Mouse (Mus musculus) cerebellum, postnatal 10 days (tissue): ENCODE measurements around the gene Map7d1.
"Not testable (repeated sequence)": the region's sequence is repeated elsewhere in the genome, so short reads cannot be mapped to it uniquely, and the experiment has no call there.

Experiments
- DNase-seq, 2 experiments: peaks; one replicate each; pipeline ENCODE4 v3.0.0; 2021; ENCODE audit warnings: mixed read lengths in 2 of 2

Gene Map7d1

DNA sequence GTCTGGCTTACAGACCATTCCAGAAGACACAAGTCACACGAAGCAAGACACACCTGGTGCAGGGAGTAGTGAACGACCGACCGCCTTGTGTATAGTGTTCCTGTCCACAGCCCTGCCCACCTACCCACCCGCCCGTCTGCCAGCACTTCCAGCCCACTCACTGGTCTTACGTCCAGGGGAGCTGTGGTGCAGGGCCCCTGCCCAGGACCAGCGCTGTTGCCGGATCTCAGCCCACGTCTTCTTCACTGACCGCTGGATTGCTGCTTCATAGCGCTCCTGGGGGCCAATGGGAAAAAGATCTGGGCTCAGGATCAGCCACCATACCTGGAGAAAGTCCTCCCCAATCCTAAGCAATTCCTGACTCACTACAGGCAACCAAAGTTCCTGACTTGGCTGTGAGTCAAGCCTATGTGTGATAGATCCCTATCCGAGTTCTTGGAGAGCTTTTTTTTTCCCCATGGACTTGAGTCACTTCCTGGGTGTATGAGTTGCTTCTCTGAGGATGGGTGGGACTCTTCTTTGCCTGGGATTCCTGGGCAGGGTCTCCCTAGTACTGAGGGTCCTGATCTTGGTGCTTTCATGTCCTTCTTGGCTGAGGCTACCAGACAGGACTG is 16.2 kb downstream of the Map7d1 start:
- DNase-seq = no peak

DNA sequence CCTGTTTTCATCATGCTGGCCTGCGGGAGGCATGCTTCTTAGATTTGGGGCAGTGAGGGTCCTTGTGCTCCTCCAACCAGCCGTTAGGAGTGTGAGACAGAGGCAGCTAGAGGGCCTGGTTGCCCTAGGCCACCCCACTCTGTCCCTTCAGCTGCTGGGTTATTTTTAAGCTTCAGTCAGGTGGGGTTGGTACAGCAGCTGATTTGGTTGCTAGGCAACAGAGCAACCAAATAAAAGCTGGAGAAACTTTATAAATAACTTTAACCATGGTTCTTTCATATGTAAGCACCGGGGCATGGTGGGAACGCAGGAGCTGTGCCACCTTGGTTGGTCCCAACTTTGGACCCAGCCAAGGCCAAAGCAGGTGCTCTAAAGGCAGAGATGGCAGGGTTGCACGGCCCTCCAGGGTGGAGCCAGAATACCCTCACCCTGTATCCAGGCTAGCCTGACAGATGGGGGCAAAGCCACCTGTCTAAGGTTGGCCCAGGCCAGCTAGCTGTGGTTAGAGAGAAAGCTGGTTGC is 18.4 kb downstream of the Map7d1 start:
- peak in 1 of 2 experiments; percentile 8 for DNase-seq

DNA sequence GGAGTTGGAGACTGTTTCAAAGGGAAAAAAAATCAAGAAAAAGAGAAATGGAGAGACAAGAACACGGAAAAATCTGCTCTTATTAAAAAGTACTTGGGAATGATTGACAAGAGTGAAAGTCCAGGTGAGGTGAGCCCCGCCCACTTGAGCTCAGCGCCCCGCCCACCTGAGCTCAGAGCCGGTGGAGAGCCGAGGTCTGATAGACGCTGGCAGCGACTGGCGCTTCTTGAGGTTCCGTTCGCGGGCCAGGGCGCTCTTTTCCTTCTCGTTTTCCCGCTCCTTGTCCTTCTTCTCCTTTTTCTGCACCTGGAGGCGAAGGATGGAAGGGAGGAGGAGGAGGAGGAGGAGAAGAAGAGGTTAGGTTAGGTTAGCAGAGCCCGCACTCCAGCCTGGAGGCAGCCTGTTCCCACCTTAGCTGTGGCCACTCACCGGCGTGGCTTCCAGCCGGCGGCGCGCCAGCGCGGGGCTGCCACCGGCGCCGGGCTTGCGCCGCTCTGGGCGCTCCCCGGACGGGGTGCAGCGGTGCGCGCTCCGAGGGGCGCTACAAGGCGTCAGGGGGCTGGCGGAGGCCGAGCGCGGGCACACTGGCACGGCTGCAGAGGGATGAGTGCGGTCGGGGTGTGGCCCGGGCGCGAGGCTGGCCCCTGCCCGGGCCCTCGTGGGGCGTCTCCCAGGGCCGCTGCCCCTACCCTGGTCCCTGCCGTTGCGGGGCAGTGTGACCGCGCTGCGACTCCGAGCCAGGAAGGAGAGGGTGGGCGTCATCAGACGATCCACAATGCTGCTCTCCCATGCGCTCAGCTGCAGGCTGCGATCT is 19.5 kb downstream of the Map7d1 start:
- peak in 1 of 2 experiments; percentile 19 for DNase-seq

DNA sequence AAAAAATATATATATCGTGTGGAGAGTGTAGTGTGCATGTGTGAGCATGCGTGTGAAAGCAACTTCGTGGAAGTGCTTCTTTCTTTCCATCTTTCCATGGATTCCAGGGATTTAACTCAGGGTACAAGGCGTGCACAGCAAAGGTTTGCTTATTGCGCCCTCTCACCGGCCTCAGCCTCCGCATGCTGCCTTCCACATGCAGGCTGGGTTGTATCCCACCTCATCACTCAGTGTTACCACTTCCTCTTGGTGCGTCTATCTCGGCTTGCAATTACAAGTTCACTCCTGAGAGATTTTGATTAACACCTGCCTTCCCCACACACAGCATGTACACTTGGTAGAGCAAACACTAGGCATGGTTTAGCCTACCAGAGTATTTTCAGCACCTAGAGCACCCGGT is 21.0 kb downstream of the Map7d1 start:
- DNase-seq = no peak

GRCm38 (mm10) chr4:126234496-126235175 is 21.5 kb downstream of the Map7d1 start:
- no peak for DNase-seq

- no peak for DNase-seq
Measured at GRCm38 (mm10) chr4:126233676-126234308, 22.4 kb downstream of the Map7d1 start.

- DNase-seq = no peak
Measured at GRCm38 (mm10) chr4:126229900-126230299, 26.2 kb downstream of the Map7d1 start.

DNA sequence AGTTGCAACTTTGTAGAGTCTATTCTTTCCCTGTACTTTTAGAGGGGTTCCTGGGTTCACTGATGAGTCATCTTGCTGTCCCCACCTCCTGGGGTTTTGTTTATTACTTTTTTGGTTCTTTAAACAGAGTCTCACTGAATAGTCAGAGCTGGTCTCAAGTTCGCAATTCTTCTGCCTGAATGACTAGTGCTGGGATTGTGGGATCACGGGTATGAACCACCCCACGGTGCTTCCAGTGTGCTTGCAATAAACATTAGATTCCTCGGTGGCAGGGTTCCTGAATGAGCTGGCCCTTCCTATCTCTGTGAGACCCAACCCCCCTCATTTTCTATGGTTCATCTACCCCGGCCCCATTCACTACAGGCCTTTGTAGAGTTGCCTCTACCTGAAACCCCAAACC is 28.0 kb downstream of the Map7d1 start:
- no peak for DNase-seq

- DNase-seq = peak; percentile 97 to 99
Measured at GRCm38 (mm10) chr4:126227077-126227761, 28.9 kb downstream of the Map7d1 start.

- DNase-seq = no peak
Measured at GRCm38 (mm10) chr4:126226640-126227039, 29.5 kb downstream of the Map7d1 start.

GRCm38 (mm10) chr4:126222631-126223030 is 33.5 kb downstream of the Map7d1 start:
- no peak for DNase-seq

DNA sequence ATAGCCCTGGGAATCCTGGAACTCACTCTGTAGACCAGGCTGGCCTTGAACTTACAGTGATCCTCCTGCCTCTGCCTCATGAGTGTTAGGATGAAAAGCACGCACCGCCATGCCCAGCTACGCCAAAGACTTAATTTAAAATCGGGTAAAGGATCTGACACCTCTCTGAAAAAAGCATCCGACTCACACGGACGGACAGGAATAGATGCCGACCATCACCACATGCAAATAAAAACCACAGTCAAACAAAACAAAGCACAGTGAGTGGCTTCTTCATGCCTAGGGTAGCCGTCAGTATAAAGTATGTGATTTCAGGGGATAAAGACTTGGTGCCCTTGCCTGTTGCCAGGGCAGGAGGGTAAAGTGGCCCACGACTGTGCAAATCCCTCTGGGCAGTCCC is 36.1 kb downstream of the Map7d1 start:
- DNase-seq = no peak

GRCm38 (mm10) chr4:126219540-126219939 is 36.6 kb downstream of the Map7d1 start:
- not testable (repeated sequence) for DNase-seq

DNA sequence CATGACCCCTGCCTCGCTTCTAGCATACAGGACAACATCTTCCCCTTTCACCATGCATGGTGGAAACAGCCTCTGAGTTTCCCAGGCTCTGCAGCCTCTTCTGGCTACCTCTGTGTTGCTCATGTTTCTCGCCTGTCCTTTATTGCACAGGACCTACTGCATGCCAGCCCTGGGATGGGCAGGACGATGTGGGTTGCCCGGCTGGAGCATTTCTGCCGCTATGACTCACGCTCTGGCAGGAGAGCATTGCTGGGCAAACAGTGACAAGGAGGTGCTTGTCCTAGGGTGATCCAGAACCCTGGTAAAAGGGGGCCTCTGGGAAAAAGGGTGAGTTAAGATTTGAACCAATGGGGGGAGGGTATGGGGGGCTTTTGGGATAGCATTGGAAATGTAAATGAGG is 38.4 kb downstream of the Map7d1 start:
- no peak for DNase-seq

DNA sequence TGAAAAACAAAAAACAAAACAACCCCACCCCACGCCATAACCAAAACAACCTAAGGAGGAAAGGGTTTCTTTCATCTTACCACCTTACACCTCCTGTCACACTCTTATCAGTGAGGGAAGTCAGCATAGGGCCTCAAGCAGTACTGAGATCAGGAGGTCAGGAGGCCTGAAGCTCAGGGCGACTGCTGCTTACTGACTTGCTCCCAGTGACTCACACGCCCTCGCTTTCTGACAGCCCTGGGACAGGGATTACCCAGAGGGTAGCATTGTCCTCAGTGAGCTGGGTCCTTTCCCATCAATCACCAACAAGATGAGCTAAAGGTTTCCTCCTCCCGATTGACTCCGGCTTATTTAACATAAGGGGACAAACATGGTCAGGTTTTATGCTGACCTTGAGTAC is 49.1 kb downstream of the Map7d1 start:
- DNase-seq = no peak

GRCm38 (mm10) chr4:126205386-126205785 is 50.8 kb downstream of the Map7d1 start:
- no peak for DNase-seq

GRCm38 (mm10) chr4:126204661-126205230 is 51.4 kb downstream of the Map7d1 start:
- DNase-seq = no peak

GRCm38 (mm10) chr4:126204016-126204415 is 52.1 kb downstream of the Map7d1 start:
- no peak for DNase-seq

DNA sequence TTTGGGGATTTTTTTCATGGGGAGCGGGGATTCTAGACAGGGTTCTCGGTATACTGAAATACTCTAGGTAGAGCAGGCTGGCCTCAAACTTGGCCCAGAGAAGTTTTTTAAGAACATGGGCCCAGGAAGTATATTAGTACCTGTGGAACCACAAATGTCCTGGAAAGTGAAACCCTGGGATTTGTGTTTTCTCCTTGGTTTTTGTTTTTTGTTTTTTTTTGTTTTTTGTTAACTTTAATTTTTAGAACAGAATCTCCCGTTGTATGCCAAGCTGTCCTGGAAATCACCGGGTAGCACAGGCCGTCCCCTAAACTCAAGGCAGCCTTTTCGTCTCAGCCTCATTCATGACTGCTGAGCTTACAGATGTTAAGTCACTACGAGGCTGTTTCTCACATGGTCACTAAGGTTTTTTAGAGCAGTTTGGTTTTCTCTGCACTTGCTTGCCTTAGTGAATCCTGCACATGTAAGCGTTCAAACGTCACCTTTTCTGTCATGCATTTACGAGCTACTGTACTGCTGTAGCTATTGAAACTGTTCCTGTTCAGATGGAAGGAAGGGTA is 52.7 kb downstream of the Map7d1 start:
- peak in 1 of 2 experiments; percentile 13 for DNase-seq

GRCm38 (mm10) chr4:126202303-126203181 is 53.6 kb downstream of the Map7d1 start, which contains the start of gene Thrap3:
Thrap3 (minus strand) TSS chr4:126202760.
- peak; percentile 100 for DNase-seq
